Comparison of ENCODE assay signal across 28 mouse cellular contexts in the genomic region with DNA sequence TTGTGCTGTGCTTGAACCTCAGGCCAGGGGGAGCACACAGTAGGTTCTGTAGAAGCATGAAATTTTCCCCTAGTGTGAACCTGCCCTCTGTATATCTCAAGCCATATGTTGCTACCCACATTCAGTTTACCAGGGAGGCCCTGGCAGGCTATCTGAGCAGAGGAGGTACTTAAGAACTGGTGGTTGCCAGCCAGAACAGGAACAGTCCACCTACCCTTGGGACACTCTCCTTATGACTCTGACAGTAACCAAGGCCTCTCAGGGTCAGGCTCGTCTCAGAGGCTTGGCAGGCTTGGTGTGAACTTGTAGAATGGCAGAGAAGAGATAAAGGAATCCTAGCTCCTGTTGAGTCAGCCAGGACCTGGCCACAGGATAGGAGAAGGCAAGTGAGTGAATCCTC. TPM values are rescaled to one million over a fixed set of nuclear protein-coding genes. Genes with fewer than 3 reads are reported as not detected.
DNase-seq lines count a peak whose midpoint lies in the region; ATAC-seq and TF ChIP-seq lines count a peak whose summit lies in the region.
"Had no signal": no experiment of that assay in that cellular context is flagged by ENCODE, and none has a peak within 500 bp of the region (broad histone marks: within the 10 kb centered on the region; RNA-seq: fewer than 3 reads in every experiment).

No protein-coding gene starts in this region.

- H3K36me3 ChIP-seq in heart, adult 2 months (ENCODE audit: control insufficient read depth, insufficient read depth, low read length), result no peaks in the 10 kb centered on the region
- H3K36me3 ChIP-seq in kidney, embryonic 15.5 days, result no peaks in the 10 kb centered on the region
- H3K36me3 ChIP-seq: G1E; heart, embryonic 10.5 days; heart, embryonic 13.5 days had no signal

- H3K4me1 ChIP-seq in heart, adult 2 months (ENCODE audit: control insufficient read depth, insufficient read depth, low read length), result no peaks in the 10 kb centered on the region
- H3K4me1 ChIP-seq in kidney, embryonic 15.5 days, result no peaks in the 10 kb centered on the region
- H3K4me1 ChIP-seq: forebrain, embryonic 10.5 days; forebrain, embryonic 13.5 days; heart, embryonic 13.5 days had no signal

- ATAC-seq in kidney, embryonic 15.5 days (replicated peaks; ENCODE audit: low FRiP score), result no peak
- ATAC-seq: forebrain, embryonic 13.5 days; forebrain, embryonic 16.5 days; hindbrain, postnatal 0 days had no signal

- no peaks in the 10 kb centered on the region for H3K27me3 ChIP-seq in heart, adult 2 months (ENCODE audit: control insufficient read depth, insufficient read depth, low read length)
- H3K27me3 ChIP-seq in kidney, embryonic 15.5 days, result no peaks in the 10 kb centered on the region
- H3K27me3 ChIP-seq: CH12.LX; forebrain, embryonic 13.5 days; heart, embryonic 13.5 days had no signal

- no peak overlapping the region for H3K4me2 ChIP-seq in kidney, embryonic 15.5 days
- H3K4me2 ChIP-seq: forebrain, embryonic 13.5 days; heart, embryonic 13.5 days; hindbrain, embryonic 14.5 days had no signal

- TF ChIP-seq CTCF in heart, adult 2 months (IDR thresholded peaks at IDR 0.05), result no peak

- no peak overlapping the region for H3K27ac ChIP-seq in heart, adult 2 months
- H3K27ac ChIP-seq in kidney, embryonic 15.5 days, result no peak overlapping the region
- H3K27ac ChIP-seq: forebrain, embryonic 10.5 days; forebrain, embryonic 13.5 days; heart, embryonic 10.5 days; heart, embryonic 13.5 days; hindbrain, embryonic 14.5 days; hindbrain, postnatal 0 days had no signal

- H3K79me2 ChIP-seq in heart, adult 2 months (replicated peaks; ENCODE audit: control insufficient read depth, insufficient read depth, low read length), result no peaks in the 10 kb centered on the region

- intact Hi-C loops in heart, adult 2 months (cut with DNase I), result no loop called here

- TF ChIP-seq EP300 in heart, adult 2 months (IDR thresholded peaks at IDR 0.05; ENCODE audit: insufficient read depth, low read depth, low read length), result no peak

- peak; percentile 77 for DNase-seq in heart, adult 11 months
- no peak for DNase-seq in heart, adult 2 months
- peak; percentile 44 for DNase-seq in kidney, adult 18-20 months
- DNase-seq in kidney, adult 9 months, result peak; percentile 37
- peak; percentile 47 to 62 for DNase-seq in kidney, postnatal 25 days
- no peak for DNase-seq in thymus, postnatal 10 days (ENCODE audit: low spot score in 2 of 2)
- DNase-seq in left cerebral cortex, adult 9 months (ENCODE audit: low spot score in 2 of 2), result no peak
- DNase-seq: adrenal gland, adult 2 months; adrenal gland, postnatal 36 days; B cell, adult 2 months; cerebellum, adult 18-20 months; cerebellum, adult 9-10 months; cerebellum, postnatal 14 days; gastrocnemius, postnatal 14 days; heart, adult 18-20 months; heart, postnatal 14 days; heart, postnatal 4 days had no signal

- no peak overlapping the region for H3K4me3 ChIP-seq in heart, adult 2 months
- no peak overlapping the region for H3K4me3 ChIP-seq in kidney, embryonic 15.5 days (replicated peaks)
- H3K4me3 ChIP-seq: forebrain, embryonic 10.5 days; forebrain, embryonic 13.5 days; heart, embryonic 10.5 days; heart, embryonic 13.5 days had no signal

- H3K9me3 ChIP-seq in kidney, embryonic 15.5 days (replicated peaks), result no peaks in the 10 kb centered on the region
- H3K9me3 ChIP-seq: forebrain, embryonic 10.5 days; forebrain, embryonic 13.5 days; G1E; heart, embryonic 10.5 days; heart, embryonic 13.5 days had no signal

- no peak overlapping the region for H3K9ac ChIP-seq in heart, adult 2 months (ENCODE audit: low read depth, low read length)
- no peak overlapping the region for H3K9ac ChIP-seq in kidney, embryonic 15.5 days
- H3K9ac ChIP-seq: forebrain, embryonic 13.5 days; heart, embryonic 13.5 days; hindbrain, embryonic 14.5 days had no signal

- 30% methylated on average over 1 of the region's 1 CpGs for WGBS in heart, adult 2 months
- WGBS in kidney, embryonic 15.5 days, result 39% methylated on average over 1 of the region's 1 CpGs

- TF ChIP-seq POLR2A in heart, adult 2 months (IDR thresholded peaks at IDR 0.05; ENCODE audit: insufficient read depth, low read depth, low read length), result no peak

RNA-seq across cellular contexts. Expression of gene Aph1b, which starts 34.3 kb away (rescaled TPM):
- total RNA-seq in heart, adult 2 months (2021), result 1 to 10 TPM; 4.3 to 5.2 TPM
- polyA plus RNA-seq in heart, adult 2 months (2012; rRNA removed), result 2.3 and 5.4 TPM in 2 replicates
- polyA plus RNA-seq in kidney, embryonic 15.5 days (2015; fragmentation: Nextera tagmentation; extraction: Ambion mirVana), result 9.2 and 11.9 TPM in 2 replicates

RNA-seq across cellular contexts. Expression of gene Gm10647, which starts 35.8 kb away (rescaled TPM):
- total RNA-seq in heart, adult 2 months (2021), result under 1 TPM; 0.14 to 0.16 TPM
- polyA plus RNA-seq in heart, adult 2 months (2012; rRNA removed), result 0.10 and 0.26 TPM in 2 replicates
- 0.69 and 0.96 TPM in 2 replicates for polyA plus RNA-seq in kidney, embryonic 15.5 days (2015; fragmentation: Nextera tagmentation; extraction: Ambion mirVana)
- total RNA-seq: CH12.LX; gastrocnemius, adult 18-20 months; heart, adult 18-20 months had no signal
- polyA plus RNA-seq: adrenal gland, adult 2 months; G1E had no signal

RNA-seq across cellular contexts. Expression of gene Car12, which starts 47.5 kb away (rescaled TPM):
- not detected for total RNA-seq in heart, adult 2 months (2021)
- not detected in 2 replicates for polyA plus RNA-seq in heart, adult 2 months (2012; rRNA removed)
- polyA plus RNA-seq in kidney, embryonic 15.5 days (2015; fragmentation: Nextera tagmentation; extraction: Ambion mirVana), result 14.5 and 15.6 TPM in 2 replicates
- total RNA-seq: heart, adult 18-20 months; heart, postnatal 14 days had no signal
- polyA plus RNA-seq: G1E had no signal

Comparison
In these comparisons a context has a peak if more than half of its experiments do, and no peak if none do; other contexts are left out.
1. DNase-seq: peak in heart, adult 11 months (single experiment), kidney, adult 18-20 months (single experiment), kidney, adult 9 months (single experiment) and kidney, postnatal 25 days (2 of 2); none in heart, adult 2 months (0 of 2), thymus, postnatal 10 days (0 of 2) and left cerebral cortex, adult 9 months (0 of 2).
2. RNA of gene Car12, which starts 47.5 kb away (polyA plus RNA-seq): 14.5 to 15.6 TPM in kidney, embryonic 15.5 days; not detected in heart, adult 2 months; every median in the first group is over 10 times any median in the second.